In genomic region chr16:91030751-91031150, GRCm38 (mm10) we compare ENCODE assay signal across 28 mouse cellular contexts. TPM values are rescaled to one million over a fixed set of nuclear protein-coding genes. Genes with fewer than 3 reads are reported as not detected.
DNase-seq lines count a peak whose midpoint lies in the region; ATAC-seq and TF ChIP-seq lines count a peak whose summit lies in the region.
"Had no signal": no experiment of that assay in that cellular context is flagged by ENCODE, and none has a peak within 500 bp of the region (broad histone marks: within the 10 kb centered on the region; RNA-seq: fewer than 3 reads in every experiment).

No protein-coding gene starts in this region.

- H3K36me3 ChIP-seq in forebrain, postnatal 0 days (ENCODE audit: insufficient read depth): peaks cover 73% of the 10 kb centered on the region

- H3K4me3 ChIP-seq in bone marrow macrophage, adult 2 months (ENCODE audit: insufficient read depth, low read length): no peak overlapping the region
- H3K4me3 ChIP-seq in forebrain, postnatal 0 days (ENCODE audit: low read depth, low read length): no peak overlapping the region
- H3K4me3 ChIP-seq: embryonic facial prominence, embryonic 10.5 days; embryonic facial prominence, embryonic 13.5 days; erythroblast, embryonic 14.5 days; forebrain, embryonic 12.5 days; forebrain, embryonic 15.5 days; heart, adult 2 months; heart, embryonic 10.5 days; heart, embryonic 13.5 days had no signal

- 92% methylated on average over 4 of the region's 4 CpGs for WGBS in forebrain, postnatal 0 days

- no peak for TF ChIP-seq POLR2A in bone marrow macrophage, adult 2 months (IDR thresholded peaks at IDR 0.05; ENCODE audit: borderline replicate concordance, low read depth, low read length)

- no peaks in the 10 kb centered on the region for H3K9me3 ChIP-seq in forebrain, postnatal 0 days (ENCODE audit: low read length)
- H3K9me3 ChIP-seq: embryonic facial prominence, embryonic 10.5 days; embryonic facial prominence, embryonic 13.5 days; forebrain, embryonic 12.5 days; forebrain, embryonic 15.5 days; heart, embryonic 10.5 days; heart, embryonic 13.5 days had no signal

- peak overlapping the region; percentile 82 for H3K27ac ChIP-seq in bone marrow macrophage, adult 2 months (ENCODE audit: insufficient read depth, low read depth, low read length)
- H3K27ac ChIP-seq in forebrain, postnatal 0 days (ENCODE audit: low read depth, low read length): no peak overlapping the region
- H3K27ac ChIP-seq: embryonic facial prominence, embryonic 10.5 days; embryonic facial prominence, embryonic 13.5 days; forebrain, embryonic 12.5 days; forebrain, embryonic 15.5 days; heart, adult 2 months; heart, embryonic 10.5 days; heart, embryonic 13.5 days; hindbrain, embryonic 14.5 days; hindbrain, postnatal 0 days had no signal

- peaks cover 9% of the 10 kb centered on the region for H3K4me1 ChIP-seq in bone marrow macrophage, adult 2 months (ENCODE audit: control insufficient read depth, insufficient read depth, low read length)
- no peaks in the 10 kb centered on the region for H3K4me1 ChIP-seq in forebrain, postnatal 0 days (ENCODE audit: insufficient read depth)
- H3K4me1 ChIP-seq: embryonic facial prominence, embryonic 10.5 days; embryonic facial prominence, embryonic 13.5 days; forebrain, embryonic 12.5 days; forebrain, embryonic 15.5 days; heart, embryonic 10.5 days; heart, embryonic 13.5 days had no signal

- TF ChIP-seq CTCF in bone marrow macrophage, adult 2 months (IDR thresholded peaks at IDR 0.05; ENCODE audit: low read depth, low read length): no peak
- no peak for TF ChIP-seq CTCF in forebrain, postnatal 0 days (IDR thresholded peaks at IDR 0.05; ENCODE audit: low read depth)

- no peak overlapping the region for H3K4me2 ChIP-seq in forebrain, postnatal 0 days (ENCODE audit: low read depth)
- H3K4me2 ChIP-seq: embryonic facial prominence, embryonic 13.5 days; forebrain, embryonic 12.5 days; forebrain, embryonic 15.5 days; heart, embryonic 13.5 days; hindbrain, embryonic 14.5 days had no signal

- DNase-seq in forebrain, postnatal 0 days: no peak
- no peak for DNase-seq in ovary, adult 18-20 months (ENCODE audit: low spot score)
- no peak for DNase-seq in cerebellum, adult 9-10 months
- DNase-seq: adrenal gland, adult 8-10 months; adrenal gland, postnatal 25 days; cerebellum, adult 11 months; cerebellum, adult 2 months; cerebellum, postnatal 10 days; cerebellum, postnatal 36 days; embryo, embryonic 11 days; gastrocnemius, postnatal 10 days; gastrocnemius, postnatal 36 days; heart, adult 2 months; heart, postnatal 14 days; heart, postnatal 4 days had no signal

- H3K27me3 ChIP-seq in forebrain, postnatal 0 days (ENCODE audit: insufficient read depth, low read length): no peaks in the 10 kb centered on the region
- H3K27me3 ChIP-seq: embryonic facial prominence, embryonic 13.5 days; forebrain, embryonic 12.5 days; forebrain, embryonic 15.5 days; heart, embryonic 13.5 days had no signal

- peak; percentile 35 for ATAC-seq in granulocyte monocyte progenitor cell, adult 5-6 weeks (replicated peaks; ENCODE audit: poor library complexity, severe bottlenecking)
- 0 out of 2 replicates have a peak, but pooled peaks have one; percentile 14 for ATAC-seq in megakaryocyte progenitor cell, adult 5-6 weeks (replicated peaks; ENCODE audit: poor library complexity)
- no peak for ATAC-seq in forebrain, postnatal 0 days
- ATAC-seq: activated CD4-positive, CD25-positive, alpha-beta regulatory T cell, adult 4 months; forebrain, embryonic 15.5 days; hindbrain, postnatal 0 days had no signal

- H3K9ac ChIP-seq in forebrain, postnatal 0 days: no peak overlapping the region
- H3K9ac ChIP-seq: embryonic facial prominence, embryonic 13.5 days; forebrain, embryonic 12.5 days; forebrain, embryonic 15.5 days; heart, embryonic 13.5 days; hindbrain, embryonic 14.5 days had no signal

RNA-seq across cellular contexts. Expression of gene Paxbp1, which starts 13.6 kb away (rescaled TPM):
- polyA plus RNA-seq in bone marrow macrophage, adult 2 months (2012; ENCODE audit: insufficient read depth, insufficient read length, missing spikeins): 91.7 and 108 TPM in 2 replicates
- 77.7 and 114 TPM in 2 replicates for total RNA-seq in granulocyte monocyte progenitor cell, adult 5-6 weeks (2014; fragmentation: Nextera tagmentation)
- 77.8 and 112 TPM in 2 replicates for total RNA-seq in granulocyte monocyte progenitor cell, adult 5-6 weeks (2017)
- 69.4 and 95.7 TPM in 2 replicates for total RNA-seq in megakaryocyte progenitor cell, adult 5-6 weeks (2015)
- total RNA-seq in megakaryocyte progenitor cell, adult 5-6 weeks (2017): 77.0 and 96.2 TPM in 2 replicates
- 80.0 and 88.6 TPM in 2 replicates for total RNA-seq in forebrain, postnatal 0 days (2014; rRNA removed)
- 10.3 and 19.5 TPM in 2 replicates for polyA plus RNA-seq in forebrain, postnatal 0 days (2015; fragmentation: Nextera tagmentation; extraction: Ambion mirVana)

RNA-seq across cellular contexts. Expression of gene Synj1, which starts 19.6 kb away (rescaled TPM):
- polyA plus RNA-seq in bone marrow macrophage, adult 2 months (2012; ENCODE audit: insufficient read depth, insufficient read length, missing spikeins): 91.7 and 118 TPM in 2 replicates
- total RNA-seq in granulocyte monocyte progenitor cell, adult 5-6 weeks (2014; fragmentation: Nextera tagmentation): 35.8 and 46.0 TPM in 2 replicates
- total RNA-seq in granulocyte monocyte progenitor cell, adult 5-6 weeks (2017): 23.8 and 25.2 TPM in 2 replicates
- total RNA-seq in megakaryocyte progenitor cell, adult 5-6 weeks (2015): 38.8 and 46.3 TPM in 2 replicates
- 16.2 and 19.1 TPM in 2 replicates for total RNA-seq in megakaryocyte progenitor cell, adult 5-6 weeks (2017)
- total RNA-seq in forebrain, postnatal 0 days (2014; rRNA removed): 48.2 and 62.5 TPM in 2 replicates
- polyA plus RNA-seq in forebrain, postnatal 0 days (2015; fragmentation: Nextera tagmentation; extraction: Ambion mirVana): 24.8 and 38.0 TPM in 2 replicates
